Mouse (Mus musculus) kidney, embryonic 14.5 days (tissue): ENCODE results near the gene Defb15. TPM values are rescaled to one million over a fixed set of nuclear protein-coding genes. Genes with fewer than 3 reads are reported as not detected.

ENCODE experiments used
- polyA plus RNA-seq: library from polyadenylated mRNA; unstranded; fragments of >200 nt; fragmentation: Nextera tagmentation; extraction: Ambion mirVana; gene quantifications from 2 replicates; pipeline ENCODE4 v1.2.1, GENCODE M21; 2014

Defb15 gene
- polyA plus RNA-seq, 1 experiment from 2014 or later = not detected

Other genes starting within 250 kb of the Defb15 start
- gene AY761184, start 229.1 kb downstream of the Defb15 start, polyA plus RNA-seq = not detected in 2 replicates
- not detected in 2 replicates for gene Defa24, start 198.2 kb downstream of the Defb15 start, polyA plus RNA-seq
- gene Defb50, start 109.2 kb downstream of the Defb15 start, polyA plus RNA-seq = not detected in 2 replicates
- 0.86 TPM in 1 of 2 replicates, not detected in the other for gene Defb2, start 92.8 kb downstream of the Defb15 start, polyA plus RNA-seq
- not detected in 2 replicates for gene Defb10, start 73.8 kb downstream of the Defb15 start, polyA plus RNA-seq
- gene Defb9, start 47.3 kb downstream of the Defb15 start, polyA plus RNA-seq = not detected in 2 replicates
- not detected in 2 replicates for gene Defb11, start 26.3 kb downstream of the Defb15 start, polyA plus RNA-seq
- gene Defb35, start 5.6 kb upstream of the Defb15 start, polyA plus RNA-seq = not detected in 2 replicates
- gene Defb13, start 14.1 kb upstream of the Defb15 start, polyA plus RNA-seq = not detected in 2 replicates
- gene Fam90a1a, start 26.0 kb upstream of the Defb15 start, polyA plus RNA-seq = not detected in 2 replicates
- gene Ccdc70, start 37.1 kb upstream of the Defb15 start, polyA plus RNA-seq = not detected in 2 replicates
- 0.51 and 0.58 TPM in 2 replicates for gene Atp7b, start 127.6 kb upstream of the Defb15 start, polyA plus RNA-seq
- 16.5 and 35.8 TPM in 2 replicates for gene Alg11, start 128.0 kb upstream of the Defb15 start, polyA plus RNA-seq
- 0.10 TPM in 1 of 2 replicates, not detected in the other for gene Nek5, start 192.3 kb upstream of the Defb15 start, polyA plus RNA-seq
- gene Nek3, start 233.7 kb upstream of the Defb15 start, polyA plus RNA-seq = 4.7 and 6.8 TPM in 2 replicates